Mouse (Mus musculus): ENCODE data around the gene Ralgapa2. TPM values are rescaled to one million over a fixed set of nuclear protein-coding genes. Genes with fewer than 3 reads are reported as not detected.
A peak's percentile ranks its signal among the peaks of the same experiment; 100 is the strongest.

The Ralgapa2 gene
- polyA plus RNA-seq, 1 experiment = 21.1 TPM

- DNase-seq = no peak
- H3K4me1 ChIP-seq (ENCODE audit: control insufficient read depth, insufficient read depth, low read length) = no peaks in the 10 kb centered on the region; the same call in 1 of the 2 replicates
- no peak overlapping the region for H3K4me3 ChIP-seq (replicated peaks; ENCODE audit: extremely low read depth, low read depth, low read length)
- TF ChIP-seq CTCF (IDR thresholded peaks at IDR 0.05; ENCODE audit: insufficient read depth, low read length) (no peak), POLR2A (IDR thresholded peaks at IDR 0.05; ENCODE audit: borderline replicate concordance, extremely low read depth, low read depth, low read length) (no peak)
- WGBS = 59% methylated on average over 3 of the region's 3 CpGs
Measured at GRCm38 (mm10) chr2:146227646-146228045, 284.5 kb downstream of the Ralgapa2 start.

- TF ChIP-seq CTCF (IDR thresholded peaks at IDR 0.05; ENCODE audit: insufficient read depth, low read length) = no peak
- no peak for DNase-seq
- Histone ChIP-seq H3K4me3 (replicated peaks; ENCODE audit: extremely low read depth, low read depth, low read length) (no peak overlapping the region), H3K4me1 (ENCODE audit: control insufficient read depth, insufficient read depth, low read length) (no peaks in the 10 kb centered on the region; the same call in none of the 2 replicates)
- WGBS = 5% methylated on average over 9 of the region's 9 CpGs
Measured at GRCm38 (mm10) chr2:146226484-146226883, 285.7 kb downstream of the Ralgapa2 start.

GRCm38 (mm10) chr2:146225818-146226217 lies 286.3 kb downstream of the Ralgapa2 start:
- no peak overlapping the region for H3K4me3 ChIP-seq (replicated peaks; ENCODE audit: extremely low read depth, low read depth, low read length)
- 14% methylated on average over 6 of the region's 6 CpGs for WGBS
- DNase-seq = no peak
- peaks cover 4% of the 10 kb centered on the region for H3K4me1 ChIP-seq (ENCODE audit: control insufficient read depth, insufficient read depth, low read length)
- TF ChIP-seq CTCF (IDR thresholded peaks at IDR 0.05; ENCODE audit: insufficient read depth, low read length) (no peak), POLR2A (IDR thresholded peaks at IDR 0.05; ENCODE audit: borderline replicate concordance, extremely low read depth, low read depth, low read length) (no peak)

GRCm38 (mm10) chr2:146224141-146224540 lies 288.0 kb downstream of the Ralgapa2 start:
- no peak overlapping the region for H3K4me3 ChIP-seq (replicated peaks; ENCODE audit: extremely low read depth, low read depth, low read length)
- no peak for TF ChIP-seq POLR2A (IDR thresholded peaks at IDR 0.05; ENCODE audit: borderline replicate concordance, extremely low read depth, low read depth, low read length)
- no peak for TF ChIP-seq CTCF (IDR thresholded peaks at IDR 0.05; ENCODE audit: insufficient read depth, low read length)
- 25% methylated on average over 7 of the region's 7 CpGs for WGBS
- H3K4me1 ChIP-seq (ENCODE audit: control insufficient read depth, insufficient read depth, low read length) = peaks cover 4% of the 10 kb centered on the region
- DNase-seq = no peak

GRCm38 (mm10) chr2:146223176-146223905 lies 288.8 kb downstream of the Ralgapa2 start:
- H3K4me3 ChIP-seq (replicated peaks; ENCODE audit: extremely low read depth, low read depth, low read length) = no peak overlapping the region
- H3K4me1 ChIP-seq (ENCODE audit: control insufficient read depth, insufficient read depth, low read length) = peaks cover 6% of the 10 kb centered on the region
- no peak for TF ChIP-seq CTCF (IDR thresholded peaks at IDR 0.05; ENCODE audit: insufficient read depth, low read length)
- TF ChIP-seq POLR2A (IDR thresholded peaks at IDR 0.05; ENCODE audit: borderline replicate concordance, extremely low read depth, low read depth, low read length) = no peak
- WGBS = 2% methylated on average over 75 of the region's 75 CpGs
- DNase-seq = no peak

- peaks cover 9% of the 10 kb centered on the region for H3K4me1 ChIP-seq (ENCODE audit: control insufficient read depth, insufficient read depth, low read length)
- peak overlapping the region; percentile 48 for H3K4me3 ChIP-seq (replicated peaks; ENCODE audit: extremely low read depth, low read depth, low read length)
- TF ChIP-seq POLR2A (IDR thresholded peaks at IDR 0.05; ENCODE audit: borderline replicate concordance, extremely low read depth, low read depth, low read length) = no peak
- DNase-seq = peak; percentile 10
- 2% methylated on average over 132 of the region's 133 CpGs for WGBS
Measured at GRCm38 (mm10) chr2:146222279-146223175, 289.6 kb downstream of the Ralgapa2 start.

- H3K4me3 ChIP-seq (replicated peaks; ENCODE audit: extremely low read depth, low read depth, low read length) = peak overlapping the region; percentile 25
- peaks cover 9% of the 10 kb centered on the region for H3K4me1 ChIP-seq (ENCODE audit: control insufficient read depth, insufficient read depth, low read length)
- DNase-seq = no peak
- no peak for TF ChIP-seq POLR2A (IDR thresholded peaks at IDR 0.05; ENCODE audit: borderline replicate concordance, extremely low read depth, low read depth, low read length)
- no peak for TF ChIP-seq CTCF (IDR thresholded peaks at IDR 0.05; ENCODE audit: insufficient read depth, low read length)
- WGBS = under 1% methylated on average over 44 of the region's 44 CpGs
Measured at GRCm38 (mm10) chr2:146221929-146222278, 290.2 kb downstream of the Ralgapa2 start.

- TF ChIP-seq POLR2A (IDR thresholded peaks at IDR 0.05; ENCODE audit: borderline replicate concordance, extremely low read depth, low read depth, low read length) (no peak), CTCF (IDR thresholded peaks at IDR 0.05; ENCODE audit: insufficient read depth, low read length) (no peak)
- Histone ChIP-seq H3K4me3 (replicated peaks; ENCODE audit: extremely low read depth, low read depth, low read length) (peak within 1 kb of the TSS; percentile 48), H3K4me1 (ENCODE audit: control insufficient read depth, insufficient read depth, low read length) (peaks cover 9% of the 10 kb centered on the region)
- DNase-seq = peak; percentile 33
- WGBS = 1% methylated on average over 84 of the region's 86 CpGs
Measured at GRCm38 (mm10) chr2:146221076-146221928, 290.8 kb downstream of the Ralgapa2 start, which contains the start of gene Insm1. Insm1 (plus strand) TSS chr2:146221921.

- no peak for DNase-seq
- WGBS = 4% methylated on average over 24 of the region's 24 CpGs
- Histone ChIP-seq H3K4me1 (ENCODE audit: control insufficient read depth, insufficient read depth, low read length) (peaks cover 9% of the 10 kb centered on the region), H3K4me3 (replicated peaks; ENCODE audit: extremely low read depth, low read depth, low read length) (no peak overlapping the region)
- TF ChIP-seq CTCF (IDR thresholded peaks at IDR 0.05; ENCODE audit: insufficient read depth, low read length) (no peak), POLR2A (IDR thresholded peaks at IDR 0.05; ENCODE audit: borderline replicate concordance, extremely low read depth, low read depth, low read length) (no peak)
Measured at GRCm38 (mm10) chr2:146220591-146221075, 291.5 kb downstream of the Ralgapa2 start.
